Mouse (Mus musculus) kidney, postnatal 14 days (tissue): Measurements from ENCODE around the gene Dennd6b.

Experiments used
- DNase-seq: peaks from one replicate; pipeline ENCODE4 v3.0.0; 2022; ENCODE audit warnings: mixed read lengths

Dennd6b gene

DNA sequence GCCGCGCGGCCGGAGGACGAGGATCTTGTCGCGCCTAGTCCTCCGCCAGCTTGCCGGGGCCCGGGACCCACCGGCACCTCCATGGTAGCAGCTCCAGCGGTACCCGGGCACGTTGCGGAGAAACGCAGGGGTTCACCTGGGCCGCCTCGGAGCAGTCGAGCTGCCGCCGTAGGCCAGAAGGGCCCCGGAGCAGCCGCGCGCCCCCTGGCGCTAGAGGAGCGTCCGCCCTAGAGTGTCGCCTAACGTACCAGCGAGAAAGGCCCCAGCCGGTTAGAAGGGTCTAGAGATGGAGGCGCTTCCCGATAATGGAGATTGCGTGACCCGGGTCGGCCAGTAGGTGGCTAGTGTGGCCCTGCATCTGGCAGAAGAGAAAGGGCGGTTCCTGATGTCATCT is at the start of gene Dennd6b:
Gene Dennd6b, minus strand, starts transcription at position 184 of the 394 bp plus-strand sequence.
- peak; percentile 97 for DNase-seq

DNA sequence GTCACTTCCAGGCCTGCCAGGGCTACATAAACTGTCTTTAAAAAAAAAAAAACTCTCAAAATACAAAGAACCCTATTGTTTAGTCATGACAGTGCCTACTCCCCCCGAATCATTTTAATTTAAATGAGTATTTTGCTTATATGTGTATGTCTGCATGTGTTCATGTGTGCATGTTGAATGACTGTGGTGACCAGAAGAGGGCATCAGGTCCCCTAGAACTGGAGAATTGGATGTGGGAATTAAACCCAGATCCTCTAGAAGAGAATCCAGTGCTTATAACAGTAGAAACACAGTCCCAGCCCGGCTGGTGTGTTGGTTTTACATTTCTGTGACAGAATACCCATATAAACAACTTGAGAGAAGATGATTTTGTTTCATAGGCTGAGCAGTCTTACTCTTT is 44.7 kb upstream of the Dennd6b start:
- DNase-seq = no peak

DNA sequence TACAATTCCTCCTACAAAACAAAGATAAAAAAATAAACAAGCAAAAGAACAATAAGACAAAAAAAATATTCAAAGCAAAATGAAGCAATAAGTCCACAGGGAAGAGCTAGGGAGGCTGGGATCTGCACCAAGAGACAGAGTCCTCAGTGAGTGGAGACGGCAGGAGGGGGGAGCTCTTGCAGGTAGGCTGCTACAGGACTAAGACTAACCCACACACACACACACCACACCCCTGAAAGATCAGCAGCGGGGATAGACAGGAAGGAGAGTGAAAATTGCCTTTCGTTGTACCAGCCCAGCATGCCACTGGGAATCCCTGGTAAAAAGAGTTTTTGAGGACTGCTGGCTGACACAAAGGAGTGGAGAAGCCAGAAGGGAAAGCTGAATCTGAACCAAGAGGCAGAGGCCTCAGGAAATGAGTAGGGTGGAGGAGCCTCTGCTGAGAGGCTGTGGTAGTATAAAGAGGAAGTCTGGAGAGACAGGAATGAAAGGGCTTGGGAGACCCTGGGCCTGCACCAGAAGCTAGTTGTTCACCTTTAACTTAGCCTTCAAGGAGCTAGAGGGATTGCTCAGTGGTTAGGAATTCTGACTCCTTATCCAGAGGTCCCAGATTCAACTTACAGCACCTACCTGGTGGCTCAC is 43.6 kb upstream of the Dennd6b start:
- DNase-seq = no peak

DNA sequence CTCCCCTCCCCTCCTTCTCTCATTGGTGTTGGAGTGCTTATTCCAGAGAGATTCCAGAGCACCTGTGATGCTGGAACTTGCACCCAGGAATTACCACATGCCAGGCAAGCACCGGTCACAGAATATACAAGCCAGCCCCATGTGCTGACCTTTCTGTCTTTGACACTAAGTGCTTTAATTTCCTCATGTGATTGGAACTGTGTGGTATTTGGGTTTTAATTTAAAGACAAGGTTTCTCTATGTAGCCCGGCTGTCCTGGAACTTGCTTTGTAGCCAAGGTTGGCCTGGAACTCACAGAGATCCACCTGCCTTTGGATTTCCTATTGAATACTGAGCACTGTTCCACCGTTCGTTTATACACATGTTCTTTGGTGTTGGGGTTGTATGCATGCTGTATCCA is 37.8 kb upstream of the Dennd6b start:
- no peak for DNase-seq

DNA sequence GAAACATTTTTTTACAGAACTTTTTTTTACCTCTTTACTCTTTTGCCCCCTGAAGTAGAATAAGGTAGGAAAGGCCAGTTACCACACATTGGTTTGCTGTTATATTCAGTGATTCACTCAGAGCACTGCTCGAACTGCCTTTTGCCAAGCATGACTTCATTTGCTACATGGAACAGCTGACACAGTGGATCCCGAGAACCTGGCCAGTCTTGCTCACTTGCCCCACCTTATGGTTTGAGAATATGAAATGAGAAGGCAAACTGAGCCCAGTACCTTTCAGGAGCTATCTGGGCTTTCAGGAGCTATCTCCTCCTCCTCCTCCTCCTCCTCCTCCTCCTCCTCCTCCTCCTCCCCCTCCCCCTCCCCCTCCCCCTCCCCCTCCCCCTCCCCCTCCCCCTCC is 37.3 kb upstream of the Dennd6b start:
- peak; percentile 24 for DNase-seq

DNA sequence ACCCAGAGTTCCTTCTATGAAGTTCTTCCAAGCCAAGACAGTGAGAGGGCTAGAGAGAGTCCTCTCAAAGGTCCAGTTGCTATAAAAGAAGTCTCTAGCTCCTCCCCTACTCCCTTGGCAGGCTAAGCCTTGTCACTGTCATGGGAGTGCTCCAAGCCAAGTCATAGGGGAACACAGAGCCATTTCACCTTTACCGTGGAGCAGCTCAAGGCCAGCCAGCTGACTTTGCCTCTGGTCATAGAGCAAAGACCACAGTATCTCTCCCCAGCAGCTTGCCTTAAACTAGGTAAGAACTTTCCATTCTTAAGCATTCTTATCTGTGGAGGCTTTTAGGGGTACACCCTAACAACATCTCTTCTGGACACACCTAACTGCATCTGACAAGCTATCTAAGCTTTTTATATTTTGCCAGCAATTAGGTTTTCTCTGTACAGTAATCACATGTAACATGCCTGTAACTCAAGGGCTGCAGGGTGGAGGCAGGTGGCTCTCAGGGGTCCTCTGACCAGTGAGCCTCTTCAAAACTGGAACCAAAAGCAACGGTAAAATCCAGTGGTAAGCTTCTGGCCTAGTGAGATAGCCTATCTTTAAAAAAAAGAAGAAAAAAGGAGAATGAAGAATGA is 19.4 kb upstream of the Dennd6b start:
- no peak for DNase-seq

DNA sequence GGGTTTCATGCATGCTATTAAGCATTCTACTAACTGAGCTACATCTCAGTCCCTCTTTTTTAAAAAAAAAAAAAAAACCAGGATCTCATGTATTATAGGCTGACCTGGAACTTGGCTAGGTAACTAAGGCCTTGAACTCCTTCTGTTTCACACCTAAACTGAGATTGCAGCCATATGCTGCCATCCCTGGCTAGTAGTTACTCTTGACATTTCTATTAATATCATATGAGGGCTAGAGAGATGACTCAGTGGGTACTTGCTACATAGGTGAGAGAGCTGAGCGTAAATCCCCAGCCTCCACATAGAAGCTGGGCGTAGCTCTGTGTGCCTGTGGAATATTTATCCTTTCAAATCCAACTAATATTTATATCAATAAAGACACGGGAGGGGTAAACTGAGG is 18.7 kb upstream of the Dennd6b start:
- DNase-seq = no peak

DNA sequence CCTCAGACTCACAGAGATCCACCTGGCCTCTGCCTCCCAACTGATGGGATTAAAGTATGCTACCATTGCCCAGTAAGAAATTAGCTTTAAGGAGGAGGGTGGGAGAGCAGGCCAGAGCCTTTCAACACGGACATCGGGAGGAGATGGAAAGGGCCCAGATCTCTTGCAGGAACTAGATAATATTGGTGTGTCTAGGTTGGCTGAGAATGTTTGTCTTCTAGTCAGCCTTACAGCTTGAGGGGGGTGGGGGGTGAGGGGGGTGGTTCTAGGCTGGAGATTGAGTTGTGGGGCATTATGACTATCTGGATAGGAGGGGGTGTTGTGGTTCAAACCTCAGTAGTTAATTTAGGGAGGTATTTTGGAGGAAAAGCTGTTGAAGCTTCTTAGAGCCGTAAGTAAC is 17.2 kb upstream of the Dennd6b start:
- DNase-seq = no peak

DNA sequence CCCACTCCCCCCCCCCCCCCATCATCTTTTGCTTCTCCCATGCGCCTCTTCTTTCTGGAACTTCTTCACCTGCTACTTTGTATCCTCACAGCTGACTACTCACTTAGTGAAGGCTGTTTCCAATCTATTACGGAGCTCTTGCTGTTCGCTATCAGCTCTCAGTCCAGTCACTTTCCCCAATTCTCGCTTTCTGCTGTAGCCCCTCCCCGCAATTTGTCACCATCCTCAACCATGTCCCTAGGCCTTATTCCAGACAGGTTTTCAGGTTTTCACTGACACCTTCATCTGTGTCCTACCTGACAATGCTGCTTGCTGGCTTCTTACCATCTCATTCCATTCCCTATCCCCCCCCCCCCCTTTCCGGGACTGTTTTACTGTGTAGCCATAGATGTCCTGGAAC is 16.2 kb upstream of the Dennd6b start:
- DNase-seq = no peak

DNA sequence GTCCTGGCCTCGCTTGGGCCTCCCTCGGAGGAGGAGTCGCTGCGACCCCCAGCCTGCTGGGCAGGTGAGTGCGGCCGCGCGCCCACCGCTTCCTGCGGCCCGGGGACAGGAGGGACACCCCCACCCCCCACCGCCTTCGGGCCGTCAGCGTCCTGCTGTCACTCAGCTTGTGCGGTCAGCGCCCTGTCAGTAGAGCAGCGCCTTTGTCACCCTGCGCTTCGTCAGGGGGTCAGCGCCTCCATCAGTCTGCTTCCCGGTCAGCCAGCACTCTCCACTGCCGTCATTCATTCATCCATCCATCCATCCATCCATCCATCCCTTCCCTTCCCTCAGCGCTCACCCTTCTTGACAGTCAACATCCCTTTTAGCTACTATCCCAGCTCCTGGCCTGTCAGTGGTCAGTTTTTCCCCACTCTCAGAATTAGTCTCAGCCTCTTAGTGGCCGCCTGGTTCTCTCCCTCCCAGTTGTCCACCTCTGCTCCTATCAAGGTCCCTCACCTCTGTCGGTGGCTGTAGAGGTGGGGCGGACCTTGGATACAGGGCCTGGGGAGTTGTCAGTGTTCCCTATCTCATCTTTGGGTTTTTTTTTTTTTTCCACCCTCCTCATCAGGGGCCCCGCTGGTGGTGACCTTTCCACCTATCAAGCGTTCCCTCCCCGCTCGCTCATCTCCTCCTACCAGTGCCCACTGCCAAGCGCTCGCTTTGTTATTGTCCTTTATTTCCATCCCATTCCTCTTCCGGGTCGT is 15.6 kb upstream of the Dennd6b start:
- DNase-seq = no peak

DNA sequence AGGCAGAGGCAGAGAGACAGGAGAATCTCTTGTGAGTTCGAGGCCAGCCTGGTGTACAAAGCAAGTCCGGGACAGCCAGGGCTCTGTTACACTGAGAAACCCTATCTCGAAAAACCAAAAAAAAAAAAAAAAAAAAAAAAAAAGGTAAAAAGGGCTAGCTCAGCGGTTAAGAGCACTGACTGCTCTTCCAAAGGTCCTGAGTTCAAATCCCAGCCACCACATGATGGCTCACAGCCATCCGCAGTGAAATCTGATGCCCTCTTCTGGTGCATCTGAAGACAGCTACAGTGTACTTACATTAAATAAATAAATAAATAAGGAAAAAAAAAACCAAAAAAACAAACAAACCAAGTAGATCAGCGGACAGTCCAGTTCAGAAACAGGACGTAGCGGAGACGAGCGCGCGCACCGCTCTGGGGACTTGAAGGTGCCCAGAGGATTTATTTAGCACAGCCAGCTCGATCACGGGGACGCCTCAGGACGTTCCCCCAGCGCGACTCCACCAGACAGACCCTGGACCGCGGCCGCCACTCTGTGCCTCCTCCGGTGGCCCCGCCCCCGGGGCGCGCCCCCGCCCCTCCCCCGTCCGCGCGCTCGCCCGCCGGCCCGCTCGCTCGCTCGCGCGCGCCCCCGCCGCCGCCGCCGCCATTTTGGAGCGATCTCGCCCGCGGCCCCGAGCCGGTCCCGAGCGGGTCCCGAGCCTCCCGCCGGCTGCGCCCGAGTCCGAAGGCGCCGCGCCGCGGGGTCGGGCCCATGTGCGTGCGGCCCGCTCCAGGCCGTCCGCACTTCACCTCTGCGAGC is 14.8 kb upstream of the Dennd6b start, which contains the start of gene Ppp6r2:
Gene Ppp6r2, plus strand, starts transcription at position 639 of the 801 bp plus-strand sequence.
- peak; percentile 92 for DNase-seq

DNA sequence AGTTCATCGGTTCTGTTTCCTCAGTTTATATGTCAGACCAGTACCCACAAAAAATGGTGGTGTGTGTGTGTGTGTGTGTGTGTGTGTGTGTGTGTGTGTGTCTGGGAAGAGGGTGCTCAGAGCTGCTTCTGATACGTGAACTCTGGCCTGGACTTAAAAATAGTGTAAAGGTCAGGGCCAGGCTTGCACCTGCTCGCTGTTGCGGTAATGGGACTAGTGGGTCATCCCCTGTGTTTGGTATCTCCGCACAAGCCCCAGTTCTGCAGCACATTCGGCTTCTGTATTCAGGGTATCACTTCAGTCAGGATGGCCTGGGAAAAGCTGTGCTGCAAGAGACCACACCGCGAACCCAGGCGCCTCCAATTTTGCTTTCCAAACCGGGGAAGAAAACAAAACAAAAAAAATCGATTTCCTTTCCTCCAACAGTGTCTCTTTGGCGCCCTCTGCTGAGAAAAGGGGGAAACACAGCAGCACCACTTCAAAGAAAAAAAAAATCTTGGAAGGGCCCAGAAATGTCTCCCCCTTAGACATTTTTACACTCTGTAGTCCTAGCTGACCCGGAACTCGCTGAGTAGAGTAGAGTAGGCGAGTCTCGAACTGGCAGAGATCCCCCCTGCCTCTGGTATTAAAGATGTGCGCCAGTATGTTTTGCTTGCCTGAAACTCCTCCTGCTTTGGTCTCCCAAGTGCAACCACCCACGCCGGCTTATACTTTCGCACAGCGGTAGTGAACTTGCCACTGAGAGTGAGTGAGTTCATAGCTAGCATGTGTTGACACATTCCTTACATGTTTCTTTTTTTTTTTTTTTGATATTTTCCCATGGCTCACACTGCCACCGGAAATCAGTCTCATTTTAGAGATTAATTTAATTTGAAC is 13.8 kb upstream of the Dennd6b start:
- peak; percentile 90 for DNase-seq

DNA sequence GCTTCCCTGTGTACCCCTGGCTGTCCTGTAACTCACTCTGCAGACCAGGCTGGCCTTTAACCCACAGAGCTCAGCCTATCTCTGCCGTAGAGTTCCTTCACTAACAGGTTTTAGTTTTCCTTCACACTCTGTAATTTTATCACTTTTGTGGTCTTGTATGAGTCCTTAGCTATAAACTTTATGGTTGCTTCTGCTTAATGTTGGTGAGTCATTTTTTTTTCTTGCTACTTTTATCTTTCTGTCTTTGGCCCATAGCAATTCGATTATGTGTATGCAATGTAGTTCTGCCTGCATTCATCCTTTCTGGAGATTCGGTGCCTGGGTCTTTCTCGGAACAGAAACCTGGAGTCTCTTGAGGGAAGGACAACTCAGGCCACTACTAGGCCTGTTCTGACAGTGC is 11.2 kb upstream of the Dennd6b start:
- no peak for DNase-seq

DNA sequence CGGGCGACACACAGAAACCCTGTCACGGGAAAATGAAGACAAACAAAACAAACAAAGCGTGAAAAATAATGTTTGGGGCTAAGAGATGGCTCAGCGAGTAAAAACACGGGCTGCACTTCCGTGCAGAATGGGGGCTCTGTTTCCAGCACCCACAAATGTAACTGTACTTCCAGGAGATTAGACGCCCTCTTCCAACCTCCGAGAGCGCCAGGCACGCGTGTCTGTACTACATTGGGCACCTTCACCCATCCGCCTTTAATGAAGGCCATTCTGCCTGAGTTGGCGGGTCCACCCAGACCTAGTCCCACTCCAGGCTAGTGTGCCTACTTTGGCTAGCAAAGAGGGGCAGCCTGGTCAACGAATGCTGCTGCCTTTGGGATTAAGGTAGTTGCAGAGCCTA is 760 bp upstream of the Dennd6b start:
- no peak for DNase-seq

DNA sequence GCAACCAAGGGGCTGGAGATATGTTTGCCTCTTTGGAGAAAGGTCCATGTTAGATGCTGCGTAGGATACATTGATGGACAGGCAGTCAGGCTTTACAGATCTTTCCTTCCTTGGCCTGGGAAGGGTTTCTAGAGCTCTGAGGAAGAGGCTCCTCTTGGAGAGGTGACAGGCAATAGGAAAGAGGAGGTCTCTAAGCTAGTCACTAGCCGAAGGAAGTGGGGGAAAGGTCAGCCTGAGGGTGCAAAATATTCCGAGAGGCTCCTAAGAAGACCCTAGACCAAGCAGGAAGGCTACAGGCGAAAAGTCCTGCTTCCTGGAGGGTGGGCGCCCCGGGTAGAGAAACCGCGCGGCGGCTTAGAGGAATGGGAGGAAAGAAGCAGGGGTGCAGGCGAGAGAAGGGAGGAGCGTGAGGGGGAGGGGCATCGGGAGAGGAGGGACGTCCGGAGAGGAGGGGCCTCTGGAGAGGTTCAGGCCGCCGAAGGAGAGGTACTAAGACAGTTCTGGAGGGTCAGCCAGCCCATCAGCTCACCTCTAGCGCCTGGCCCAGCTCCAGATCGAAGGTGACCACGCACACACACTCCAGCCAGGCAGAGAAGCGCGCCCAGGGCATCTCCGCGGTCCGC is 495 bp downstream of the Dennd6b start:
- DNase-seq = peak; percentile 94

DNA sequence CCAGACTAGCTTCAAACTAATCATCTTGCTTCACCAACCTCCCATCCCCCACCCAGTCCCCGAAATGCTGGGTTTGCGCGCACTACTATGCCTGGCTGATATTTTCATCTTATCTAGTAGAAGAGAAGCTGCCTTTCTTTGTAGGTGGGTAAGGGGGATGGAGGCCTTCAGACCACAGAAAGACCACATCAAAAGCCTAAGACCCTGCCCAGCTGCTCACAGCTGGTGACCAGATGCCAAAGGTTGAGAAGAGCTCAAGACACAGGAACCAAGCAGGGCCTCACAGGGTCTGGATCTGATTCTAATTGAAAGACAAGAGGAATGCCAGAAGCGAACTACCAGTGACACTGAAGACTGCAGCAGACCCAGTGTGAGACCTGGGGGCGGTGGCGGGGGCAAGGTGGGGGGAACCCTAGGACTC is 1.0 kb downstream of the Dennd6b start:
- DNase-seq = no peak

DNA sequence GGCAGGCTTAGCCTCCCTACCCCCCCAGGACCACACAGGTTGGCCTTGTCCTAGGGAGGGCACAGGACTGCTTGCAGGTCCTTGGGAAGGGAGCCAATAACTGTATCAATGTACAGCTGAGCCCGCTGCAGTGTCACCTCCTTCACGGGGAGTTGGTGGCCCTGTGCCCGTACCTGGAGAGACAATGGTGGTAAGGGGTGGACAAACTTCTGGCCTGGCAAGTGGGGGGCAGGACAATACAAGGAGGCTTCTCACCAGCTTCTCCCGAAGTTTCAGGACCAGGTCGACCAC is 11.4 kb downstream of the Dennd6b start:
- no peak for DNase-seq

DNA sequence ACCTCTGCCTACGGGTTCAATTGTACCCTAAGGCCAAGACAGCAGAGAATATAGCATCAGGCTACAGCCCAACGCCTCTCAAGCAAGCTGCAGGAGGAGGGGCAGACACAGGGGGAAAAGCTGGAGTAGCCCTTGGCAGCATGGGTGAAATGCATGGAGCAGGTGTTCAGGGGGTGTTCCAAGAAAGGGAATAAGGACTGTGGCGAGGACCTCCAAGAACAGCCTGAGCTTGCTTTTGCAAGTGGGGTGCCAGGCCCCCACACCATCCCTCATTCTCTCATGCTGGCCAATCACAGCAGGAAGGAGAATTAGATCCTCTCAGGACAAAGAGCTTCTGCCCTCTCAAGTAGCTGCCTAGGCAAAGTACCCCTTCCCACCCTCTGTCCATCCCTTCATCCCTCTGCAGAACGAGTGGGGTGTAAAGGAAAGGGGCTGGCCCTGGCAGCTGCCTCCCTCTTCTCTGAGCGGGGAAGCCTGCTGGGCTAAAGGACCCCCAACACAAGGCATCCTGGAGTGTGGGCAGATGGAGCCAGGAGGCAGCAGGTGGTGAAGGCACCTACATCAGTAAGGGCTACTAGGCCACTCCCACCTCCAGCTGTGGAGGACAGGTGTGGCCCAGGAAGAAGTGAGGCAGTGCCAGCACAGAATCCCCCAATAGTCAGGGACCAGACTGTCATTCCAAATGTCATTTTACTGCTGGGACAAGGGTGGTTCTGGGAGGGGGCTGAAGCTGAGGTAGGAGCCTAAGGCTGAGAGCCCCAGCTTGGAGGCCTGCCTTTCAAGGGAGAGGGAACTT is 12.0 kb downstream of the Dennd6b start:
- DNase-seq = no peak

DNA sequence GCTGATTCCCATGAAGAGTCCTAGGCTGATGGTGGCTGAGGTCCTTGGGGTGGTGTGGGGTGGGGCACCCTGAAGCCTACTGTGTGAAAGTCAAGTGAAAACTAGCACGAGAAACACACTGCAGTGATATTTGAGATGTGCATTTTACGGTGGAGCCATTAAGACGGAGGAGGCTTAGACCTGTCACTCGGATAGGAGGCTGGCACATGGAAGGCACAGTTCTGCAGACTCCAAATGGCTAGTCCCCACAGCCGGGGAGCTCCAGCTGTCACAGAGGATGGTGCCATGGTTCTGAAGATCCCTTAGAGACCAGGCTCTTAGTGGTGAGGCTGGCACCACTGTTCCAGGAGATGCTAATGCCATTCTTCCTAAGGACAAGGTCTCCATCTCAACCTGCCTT is 13.5 kb downstream of the Dennd6b start:
- DNase-seq = no peak

DNA sequence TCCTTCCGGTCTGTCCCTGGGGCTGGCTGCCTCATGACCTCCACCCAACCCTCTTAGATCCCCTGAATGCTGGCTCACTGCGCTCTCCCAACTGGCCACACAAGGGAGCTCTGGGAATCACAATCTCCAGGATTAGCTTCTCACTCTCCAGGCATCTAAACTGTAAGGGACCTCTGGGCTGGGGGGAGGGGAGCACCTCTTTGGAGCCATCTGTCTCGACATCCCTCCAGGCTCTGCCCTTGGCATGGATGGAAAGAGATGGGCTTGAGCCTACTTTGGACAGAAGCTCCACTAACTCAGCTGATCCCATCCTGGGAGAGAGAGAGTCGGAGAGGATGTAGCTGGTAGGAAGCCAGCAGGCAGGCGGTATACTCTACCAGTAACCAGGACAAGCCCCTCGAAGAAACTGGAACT is 14.0 kb downstream of the Dennd6b start:
- peak; percentile 61 for DNase-seq
